Mouse (Mus musculus): ENCODE measurements at regions not wholly inside any gene's neighbourhood (a gene's known extent, or its start where the extent isn't known, plus 50 kb on each side); places are given as distances from the start of the nearest gene placed in this dataset.
"Not testable (repeated sequence)": the region's sequence is repeated elsewhere in the genome, so short reads cannot be mapped to it uniquely, and the experiment has no call there.

- DNase-seq, result no peak
Observed at GRCm38 (mm10) chr11:12589757-12590373, 125.1 kb upstream of the Cobl start.

GRCm38 (mm10) chr11:12584851-12585680 is 120.3 kb upstream of the Cobl start:
- DNase-seq, result not testable (repeated sequence)

DNA sequence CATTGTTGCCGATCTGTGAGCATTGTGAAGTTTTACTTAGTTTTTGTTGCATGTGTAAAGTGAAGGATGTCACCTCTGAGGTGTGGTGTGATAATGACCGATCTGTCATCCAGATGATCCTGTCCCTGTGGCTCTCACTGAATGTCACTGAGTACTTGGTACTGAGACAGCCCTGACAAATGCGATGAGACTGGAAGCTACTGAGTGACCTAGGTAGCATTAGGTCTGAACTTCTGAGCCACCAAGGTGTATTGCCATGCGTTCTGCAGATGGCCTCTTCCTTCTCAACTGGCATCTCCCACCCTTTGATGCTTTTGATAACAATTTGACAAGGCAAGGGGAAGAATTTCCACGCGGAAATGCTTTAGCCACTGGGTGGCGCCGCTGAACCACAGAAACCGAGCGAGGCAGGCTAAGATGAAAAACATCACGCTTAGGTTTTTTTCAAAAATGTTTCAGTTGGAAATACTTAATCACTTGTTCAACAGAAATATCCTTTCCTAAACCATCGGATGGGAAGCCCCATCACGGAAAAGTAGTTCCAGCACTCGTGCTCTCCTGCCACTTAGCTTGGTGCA is 114.3 kb upstream of the Cobl start:
- DNase-seq, result no peak

DNA sequence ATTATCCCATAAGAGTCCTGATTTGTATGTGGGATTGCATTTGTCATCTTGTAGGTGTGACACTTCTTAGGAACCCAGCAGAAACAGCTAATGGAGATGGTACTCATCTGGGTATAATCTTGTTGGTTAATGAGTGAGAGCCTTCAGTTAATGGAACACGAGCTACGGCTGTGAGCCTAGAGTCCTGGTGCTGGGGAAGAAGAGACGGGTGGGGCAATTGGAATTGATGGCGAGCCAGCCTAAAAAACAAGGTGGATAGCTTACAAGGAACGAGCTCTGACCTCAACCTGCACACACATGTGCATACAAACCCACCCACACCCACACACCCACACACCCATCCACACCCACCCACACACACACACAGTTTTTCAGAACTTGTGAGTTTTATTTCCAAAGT is 94.9 kb upstream of the Cobl start:
- DNase-seq, result no peak

DNA sequence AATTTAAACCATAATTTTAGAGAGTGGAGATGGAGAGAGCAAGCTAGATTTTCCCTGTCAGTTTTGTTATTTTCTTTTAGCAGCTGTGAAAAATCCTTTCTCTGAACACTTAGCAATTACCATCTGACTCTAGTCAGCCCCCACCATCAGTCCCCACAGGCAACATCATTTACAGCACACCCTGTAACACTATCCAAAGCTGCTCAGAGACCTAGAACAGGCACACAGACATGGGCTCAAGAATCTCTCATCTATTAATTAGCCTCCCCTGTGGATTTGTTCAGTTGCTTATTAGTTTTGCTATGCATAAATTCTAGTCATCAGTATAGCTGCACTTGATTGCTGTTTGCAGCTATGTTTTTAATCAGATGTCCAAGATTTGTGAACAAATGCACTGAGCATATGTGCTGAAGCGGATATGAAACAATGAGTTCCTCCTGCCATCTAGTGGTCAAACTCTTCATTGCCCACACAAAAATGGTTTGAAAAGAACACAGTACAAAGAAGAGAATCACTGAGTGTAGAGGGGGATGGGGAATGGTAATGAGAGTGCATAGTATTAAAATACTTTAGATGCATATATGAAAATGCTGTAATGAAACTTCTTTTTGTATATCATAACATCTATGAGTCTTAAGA is 94.4 kb upstream of the Cobl start:
- no peak for DNase-seq

DNA sequence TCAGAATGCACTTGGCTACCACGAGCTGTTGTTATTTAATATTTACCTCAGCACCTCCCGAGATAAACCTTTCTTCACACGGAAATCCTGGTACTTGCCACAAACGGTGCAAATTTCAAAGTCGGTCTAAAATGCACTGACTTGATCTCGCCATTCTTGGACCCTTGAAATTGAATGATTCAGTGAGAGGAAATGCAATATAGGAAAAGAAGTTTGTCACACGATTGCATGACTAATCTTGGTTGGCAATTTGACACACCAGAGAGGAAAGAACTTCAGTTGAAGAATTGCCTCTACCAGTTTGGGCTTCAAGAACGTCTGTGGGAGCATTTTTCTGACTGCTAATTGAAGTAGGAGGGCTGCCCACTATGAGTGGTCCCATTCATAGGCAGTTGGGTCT is 93.4 kb upstream of the Cobl start:
- DNase-seq, result no peak

- no peak for DNase-seq
Observed at GRCm38 (mm10) chr11:12545771-12546170, 81.0 kb upstream of the Cobl start.

DNA sequence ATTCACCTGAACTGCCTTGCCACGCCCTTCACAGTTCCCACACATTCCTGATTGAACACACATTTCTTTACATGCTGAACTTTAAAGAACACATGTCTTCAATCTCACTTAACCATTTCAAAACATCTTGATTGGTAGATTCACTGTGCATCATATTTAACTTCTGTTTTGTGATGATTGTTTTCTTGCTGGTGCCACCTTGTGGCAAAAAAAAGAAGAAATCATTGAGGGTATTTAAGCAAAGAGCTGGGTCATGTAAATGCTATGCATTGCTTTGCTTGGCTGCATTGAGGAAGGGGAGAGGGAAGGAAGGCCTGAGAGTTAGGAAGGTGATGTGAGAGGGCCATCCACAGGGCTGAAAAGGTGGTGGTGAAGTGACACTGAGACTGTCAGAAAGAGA is 78.3 kb upstream of the Cobl start:
- no peak for DNase-seq

DNA sequence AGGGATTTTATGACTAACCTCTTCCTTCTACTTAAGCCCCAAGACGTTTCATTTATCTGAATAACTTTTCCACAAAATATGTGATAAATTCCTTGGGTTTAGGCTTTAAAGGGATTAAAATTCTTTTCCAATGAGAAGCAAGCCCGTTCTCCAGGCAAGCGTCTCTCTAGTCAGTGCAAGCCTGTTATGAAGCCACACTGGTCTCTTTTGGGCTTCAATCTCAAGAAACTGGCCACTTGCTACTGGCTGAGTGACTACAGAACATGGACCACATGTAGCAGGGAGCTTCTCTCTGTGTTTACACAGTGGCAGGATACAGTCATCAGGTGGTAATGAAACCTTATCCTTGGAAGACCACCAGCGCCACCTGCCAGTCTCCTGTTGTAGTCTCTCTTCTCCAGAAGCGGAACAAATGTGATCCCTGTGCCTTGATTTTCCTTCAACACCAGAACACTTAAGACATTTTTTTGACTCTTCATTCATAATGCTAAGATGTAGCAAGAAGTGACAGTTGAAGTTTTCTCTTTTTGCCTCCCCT is 75.6 kb upstream of the Cobl start:
- no peak for DNase-seq

DNA sequence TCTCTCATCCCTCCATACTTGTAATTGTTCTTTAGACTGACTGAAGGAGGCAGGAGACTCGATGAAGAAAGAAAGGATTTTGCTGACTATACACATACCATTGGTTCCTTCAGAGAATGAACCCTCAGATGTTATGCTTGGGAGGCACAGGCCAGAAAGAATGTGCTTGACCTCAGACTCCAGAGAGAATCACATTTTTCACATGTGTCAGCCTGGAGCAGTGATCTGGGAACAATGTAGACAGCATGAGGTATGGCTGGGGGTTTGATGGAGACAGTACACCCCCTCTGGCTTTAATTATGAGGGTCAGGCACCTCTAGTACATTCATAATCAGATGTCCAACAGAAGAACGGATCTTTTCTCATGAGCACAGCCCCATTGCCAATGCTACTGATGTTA is 70.3 kb upstream of the Cobl start:
- no peak for DNase-seq

DNA sequence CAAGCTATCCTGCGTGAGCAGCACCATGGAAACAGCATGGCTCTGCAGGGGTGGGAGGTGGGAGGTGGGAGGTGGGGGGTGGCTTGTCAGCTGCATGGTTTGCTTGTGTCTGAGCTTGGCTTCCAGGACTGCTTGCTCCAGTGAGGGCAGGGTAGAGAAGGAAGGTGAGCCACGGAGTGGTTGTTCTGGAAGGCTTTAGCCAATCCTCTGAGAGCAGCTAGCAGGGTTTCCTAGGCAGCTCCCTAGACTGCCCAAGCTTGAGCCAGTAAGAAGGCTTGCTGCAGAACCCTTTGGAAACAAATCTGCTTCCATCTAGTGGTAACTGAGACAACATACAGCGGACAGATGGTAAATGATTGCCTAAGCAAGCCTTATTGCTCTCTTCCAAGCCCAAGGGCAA is 67.5 kb upstream of the Cobl start:
- peak; percentile 81 for DNase-seq

GRCm38 (mm10) chr11:12522063-12522462 is 57.3 kb upstream of the Cobl start:
- DNase-seq, result not testable (repeated sequence)

DNA sequence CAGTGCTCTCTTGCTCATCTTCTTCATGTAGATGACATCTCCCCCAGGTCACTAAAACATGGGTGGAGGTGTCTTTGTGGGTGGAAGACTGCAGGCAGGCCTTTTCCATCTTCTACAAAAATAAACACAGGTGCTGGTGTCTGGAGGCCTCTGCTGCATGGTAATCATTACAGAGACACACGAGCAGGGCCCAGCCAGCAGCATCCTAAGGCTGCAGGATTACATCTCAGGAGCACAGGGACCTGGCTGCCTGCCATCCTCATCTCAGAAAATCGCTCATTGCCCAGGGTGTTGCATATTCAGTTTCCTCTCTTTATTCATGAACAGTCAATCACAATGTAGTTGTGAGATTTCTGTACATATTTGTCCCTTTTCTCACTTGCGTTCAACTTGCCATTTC is 56.5 kb upstream of the Cobl start:
- DNase-seq, result no peak

GRCm38 (mm10) chr11:12516374-12516773 is 51.6 kb upstream of the Cobl start:
- no peak for DNase-seq
